Mouse (Mus musculus): ENCODE measurements at regions not wholly inside any gene's neighbourhood (a gene's known extent, or its start where the extent isn't known, plus 50 kb on each side); places are given as distances from the start of the nearest gene placed in this dataset.

- no peak for TF ChIP-seq CTCF (IDR thresholded peaks at IDR 0.05)
- no peak for TF ChIP-seq EP300 (IDR thresholded peaks at IDR 0.05)
These were observed 1862.9 kb upstream of the G6pd2 start for GRCm38 (mm10) chr5:59945761-59946160.

All from lung, postnatal 0 days (tissue).